Mouse (Mus musculus): ENCODE measurements at regions not wholly inside any gene's neighbourhood (a gene's known extent, or its start where the extent isn't known, plus 50 kb on each side); places are given as distances from the start of the nearest gene placed in this dataset.

- DNase-seq (ENCODE audit: low read depth), result no peak
Observed at GRCm38 (mm10) chr10:43748300-43748699, 153.2 kb downstream of the Qrsl1 start.

- no peak for DNase-seq (ENCODE audit: low read depth)
Observed at GRCm38 (mm10) chr10:43749496-43750110, 151.9 kb downstream of the Qrsl1 start.

DNA sequence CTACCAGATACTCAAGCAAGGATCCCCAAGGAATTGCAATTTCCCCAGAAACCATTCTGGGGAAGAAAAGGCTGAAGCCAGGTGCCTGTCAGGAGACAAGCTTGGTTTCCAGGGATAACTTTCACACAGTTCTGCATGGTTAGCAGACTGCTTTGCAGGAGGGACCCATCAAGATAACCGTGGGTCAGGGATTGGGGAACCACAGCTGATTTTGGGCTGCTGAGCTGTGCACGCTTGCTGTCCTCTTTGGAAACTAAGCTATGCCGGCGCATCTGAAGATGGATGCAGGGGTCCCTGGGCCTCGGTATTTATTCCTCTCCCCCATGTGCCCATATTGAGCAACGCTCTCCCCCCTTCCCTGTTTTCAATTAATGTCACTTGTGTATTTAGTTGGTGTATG, 151.1 kb downstream of the Qrsl1 start:
- no peak for DNase-seq (ENCODE audit: low read depth)

GRCm38 (mm10) chr10:43750854-43751253, 150.7 kb downstream of the Qrsl1 start:
- no peak for DNase-seq (ENCODE audit: low read depth)

DNA sequence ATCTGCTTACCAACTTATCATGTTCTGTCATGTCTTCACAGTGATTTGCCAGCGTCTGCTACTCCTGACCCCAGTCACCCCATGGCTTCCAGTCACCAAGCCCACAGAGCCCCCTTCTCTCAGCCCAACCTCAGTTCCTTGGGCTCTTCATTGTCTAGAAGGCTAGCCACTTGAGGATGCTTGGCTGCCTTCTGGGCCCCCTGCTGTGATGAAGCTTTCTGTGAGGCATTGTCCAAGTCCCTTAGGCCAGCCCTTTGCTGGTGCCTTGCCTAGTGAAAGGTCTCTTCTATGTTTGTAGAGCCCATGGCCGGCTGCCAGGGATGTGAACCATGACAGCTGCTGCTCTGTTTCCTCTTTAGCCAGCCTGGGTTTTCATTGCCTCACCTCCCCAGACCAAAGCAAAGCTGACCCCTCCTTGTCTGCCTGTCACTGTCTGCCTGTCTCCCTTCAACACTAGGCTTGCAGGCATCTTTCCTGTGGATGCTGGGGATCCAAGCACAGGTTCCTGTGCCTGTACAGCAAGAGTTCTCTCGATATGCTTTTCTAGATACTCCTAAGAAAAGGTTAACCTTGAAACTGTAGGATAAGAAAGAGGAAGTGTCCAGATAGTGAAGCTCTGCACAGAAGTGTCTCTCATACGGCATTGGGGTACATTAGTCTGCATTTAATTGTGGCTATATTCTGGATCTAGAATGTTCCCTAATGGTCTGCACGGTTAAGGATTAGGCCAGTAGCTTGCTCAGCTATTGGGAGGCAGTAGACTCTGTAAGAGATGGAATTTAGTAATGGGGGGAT, 149.5 kb downstream of the Qrsl1 start:
- DNase-seq (ENCODE audit: low read depth), result no peak

GRCm38 (mm10) chr10:43756881-43757565, 144.5 kb downstream of the Qrsl1 start:
- no peak for DNase-seq (ENCODE audit: low read depth)

GRCm38 (mm10) chr10:43758124-43759025, 143.2 kb downstream of the Qrsl1 start:
- no peak for DNase-seq (ENCODE audit: low read depth)

DNA sequence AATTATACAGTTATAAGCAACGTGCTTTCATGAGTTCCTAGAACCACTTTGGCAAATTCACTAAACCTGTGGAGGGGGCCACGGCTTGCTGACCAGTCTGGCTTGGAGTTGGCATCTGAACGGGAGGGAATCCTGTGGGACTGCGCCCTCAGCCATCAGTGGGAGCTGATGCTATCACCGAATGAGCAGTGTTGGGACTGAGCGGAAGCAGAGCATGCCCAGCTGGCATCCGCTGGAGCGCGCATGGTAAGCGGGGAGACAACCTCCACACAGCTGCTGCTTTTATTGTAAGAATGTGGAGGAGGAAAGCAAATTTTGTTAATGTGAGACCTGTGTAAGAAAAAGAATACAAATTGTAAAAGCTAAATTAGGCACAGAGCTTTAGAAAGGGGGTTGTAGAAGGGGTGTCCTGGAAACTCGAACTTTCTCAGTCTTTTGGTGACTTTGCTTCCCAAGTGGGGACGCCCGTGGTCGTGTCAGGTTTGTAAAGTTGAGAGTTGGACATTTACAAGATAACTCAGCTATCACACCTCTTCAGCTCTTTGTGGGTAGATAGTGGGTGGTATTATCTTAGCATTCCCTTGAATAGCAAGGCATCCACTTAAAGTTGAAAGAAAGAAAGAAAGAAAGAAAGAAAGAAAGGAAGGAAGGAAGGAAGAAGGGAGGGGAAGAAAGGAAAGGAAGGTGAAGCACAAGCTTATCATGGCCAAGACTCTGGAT, 142.2 kb downstream of the Qrsl1 start:
- DNase-seq (ENCODE audit: low read depth), result no peak

- DNase-seq (ENCODE audit: low read depth), result no peak
Observed at GRCm38 (mm10) chr10:43759906-43760281, 141.7 kb downstream of the Qrsl1 start.

DNA sequence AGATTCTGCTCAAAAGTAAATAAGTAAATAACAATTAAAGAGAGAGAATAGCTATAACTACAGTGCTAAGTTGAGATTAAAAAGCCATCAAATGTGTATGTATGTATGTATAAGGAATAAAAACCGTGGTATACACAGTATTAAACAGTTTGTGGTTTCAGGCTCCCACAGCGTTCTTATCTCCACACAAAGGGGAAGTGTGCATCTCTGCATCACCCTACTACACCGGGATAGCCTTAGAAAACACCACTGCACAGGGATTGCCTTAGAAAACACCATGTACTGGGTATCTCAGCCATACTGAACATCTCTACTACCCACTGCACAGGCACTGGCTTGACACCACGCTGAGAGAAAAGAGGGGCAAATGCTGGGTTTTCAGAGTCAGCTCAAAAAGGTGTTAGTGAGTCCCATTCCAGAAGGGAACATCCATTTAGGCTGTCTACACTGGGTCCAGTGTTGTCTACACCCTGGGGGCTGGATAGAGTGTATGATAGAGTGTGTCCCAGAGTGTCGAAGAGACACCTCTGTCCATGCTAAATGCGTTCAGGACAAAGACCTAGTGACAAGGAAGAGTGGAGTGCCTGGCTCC, 139.5 kb downstream of the Qrsl1 start:
- DNase-seq (ENCODE audit: low read depth), result no peak

- no peak for DNase-seq (ENCODE audit: low read depth)
Observed at GRCm38 (mm10) chr10:43764581-43764980, 137.0 kb downstream of the Qrsl1 start.

DNA sequence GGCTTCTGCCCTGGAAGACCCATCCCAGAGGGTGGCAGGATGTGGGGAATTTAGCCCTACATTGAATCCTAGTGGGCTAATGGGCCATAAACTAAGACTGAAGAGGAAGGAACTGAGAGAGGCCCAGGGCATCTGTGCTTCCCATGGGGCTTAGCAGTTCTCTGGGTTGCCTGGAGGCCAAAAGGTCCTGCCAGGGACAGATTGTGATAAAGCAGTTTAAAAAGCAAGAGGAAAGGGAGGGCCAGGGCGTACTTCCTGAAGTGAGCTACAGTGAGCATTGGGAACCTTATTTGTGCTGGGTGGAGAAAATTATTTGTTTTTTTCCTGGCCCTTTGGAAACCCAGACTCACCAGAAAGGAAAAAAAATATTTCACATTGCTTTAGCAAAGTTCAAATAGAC, 136.3 kb downstream of the Qrsl1 start:
- no peak for DNase-seq (ENCODE audit: low read depth)

DNA sequence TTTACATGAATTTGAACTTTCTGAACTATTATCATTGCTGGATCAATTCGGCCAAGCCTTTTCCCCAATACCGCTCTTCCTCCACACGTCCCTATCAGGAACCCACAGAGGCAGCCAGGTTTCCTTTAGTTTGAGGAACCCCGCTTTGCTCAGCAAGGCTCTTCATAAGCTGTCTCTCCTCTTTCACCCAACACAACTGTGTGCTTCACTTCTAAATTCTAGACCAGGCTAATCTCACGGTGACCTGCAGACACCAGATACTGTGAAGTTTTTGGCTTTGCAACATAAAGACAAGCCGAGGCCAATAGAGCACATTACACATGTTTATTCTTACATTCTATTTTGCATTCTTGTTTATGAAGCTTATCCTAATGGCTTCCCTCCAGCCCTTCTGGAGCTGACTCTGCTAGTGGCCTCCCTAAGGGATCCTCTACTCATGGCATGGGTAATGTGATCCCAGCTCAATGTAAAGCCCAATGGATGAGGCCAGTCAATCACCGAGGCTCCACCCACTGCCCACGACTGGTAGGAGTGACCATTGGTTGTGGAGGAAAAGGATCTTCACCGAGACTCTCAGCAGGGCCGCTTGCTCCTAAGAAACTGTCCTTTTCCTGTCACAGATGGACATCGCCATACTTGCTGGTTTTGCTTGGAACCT, 135.6 kb downstream of the Qrsl1 start:
- DNase-seq (ENCODE audit: low read depth), result no peak

GRCm38 (mm10) chr10:43767961-43768726, 133.4 kb downstream of the Qrsl1 start:
- no peak for DNase-seq (ENCODE audit: low read depth)

DNA sequence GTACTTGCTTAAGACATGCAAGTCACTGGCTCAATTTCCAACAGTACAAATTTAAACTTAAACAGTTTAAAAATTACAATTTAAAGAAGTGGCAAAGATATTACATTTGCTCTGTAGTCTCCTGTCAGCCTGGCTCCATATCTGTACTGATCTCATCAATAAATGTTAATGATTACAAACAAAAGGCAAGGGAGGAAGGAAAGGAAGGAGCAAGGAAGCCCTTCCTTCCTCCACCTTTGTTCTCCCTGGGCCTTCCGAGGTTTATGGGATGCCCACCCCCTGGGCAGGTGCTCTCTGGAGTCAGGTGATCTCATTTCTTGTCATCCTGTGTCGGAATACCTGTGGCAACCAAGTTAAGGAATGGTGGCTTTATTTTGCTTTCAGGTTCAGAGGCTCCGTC, 132.5 kb downstream of the Qrsl1 start:
- no peak for DNase-seq (ENCODE audit: low read depth)

DNA sequence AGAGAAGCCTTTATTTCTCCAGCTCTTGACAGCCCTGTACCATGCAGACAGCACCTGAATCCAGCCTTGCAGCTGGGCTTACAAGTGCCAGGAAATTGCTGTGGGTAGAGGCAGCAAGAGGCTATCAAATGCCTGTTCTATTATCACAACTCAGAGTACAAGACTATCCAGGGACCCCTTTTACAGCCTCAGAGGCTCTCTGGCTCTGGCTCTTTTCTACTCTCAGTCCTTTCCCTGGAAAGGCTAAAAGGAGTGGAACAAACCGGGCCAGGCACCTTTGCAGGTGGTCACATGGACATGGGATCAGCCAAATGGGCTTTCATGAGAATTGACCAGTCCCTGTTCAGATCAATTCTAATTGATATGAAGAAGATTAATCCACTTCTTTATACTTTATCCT, 125.7 kb downstream of the Qrsl1 start:
- no peak for DNase-seq (ENCODE audit: low read depth)

DNA sequence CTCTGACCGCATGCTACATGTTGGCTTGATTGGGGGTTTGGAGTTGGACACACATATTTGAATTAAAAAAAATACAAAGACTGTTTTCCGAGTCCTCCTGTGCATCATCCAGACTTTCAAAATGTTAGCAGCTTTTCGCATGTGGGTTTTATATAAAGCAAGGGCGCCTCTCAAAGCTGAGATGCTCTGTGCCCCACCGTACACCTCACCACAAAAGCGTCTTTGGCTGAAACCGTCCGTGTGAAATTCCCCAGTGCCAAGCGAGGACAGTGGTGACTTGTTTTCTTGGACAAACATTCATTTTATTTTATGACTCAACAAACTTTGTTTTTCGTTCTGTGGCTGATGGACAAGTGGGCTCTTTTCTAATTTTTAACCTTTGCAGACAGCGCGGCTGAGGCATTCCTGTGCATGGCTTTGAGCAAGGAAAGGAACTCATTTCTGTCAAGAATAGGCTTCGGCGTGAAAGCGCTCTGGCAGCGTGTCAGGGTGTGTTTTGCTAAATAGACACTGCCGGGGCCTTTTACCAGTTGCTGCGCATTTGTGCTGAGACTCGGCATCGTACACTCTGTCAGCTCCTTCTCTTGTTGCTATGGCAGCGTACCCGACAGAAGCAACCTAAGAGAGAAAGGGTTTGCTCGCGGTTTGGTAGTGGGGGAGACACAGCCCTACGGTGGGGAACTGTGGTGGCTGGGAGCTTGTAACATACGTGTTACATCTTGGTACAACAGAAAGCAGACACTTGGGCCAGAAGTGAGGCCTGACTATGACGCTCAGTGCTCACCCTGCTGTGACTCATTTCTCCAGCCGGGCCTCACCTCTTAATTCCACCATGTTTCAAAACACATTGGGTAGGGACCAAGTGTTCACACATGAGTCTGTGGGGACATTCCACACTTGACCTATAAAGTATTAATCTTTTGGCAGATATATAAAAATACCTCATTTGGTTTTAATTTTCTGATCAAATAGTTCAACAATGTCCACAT, 123.6 kb downstream of the Qrsl1 start:
- no peak for DNase-seq (ENCODE audit: low read depth)

- DNase-seq (ENCODE audit: low read depth), result no peak
Observed at GRCm38 (mm10) chr10:43780571-43780970, 121.0 kb downstream of the Qrsl1 start.

DNA sequence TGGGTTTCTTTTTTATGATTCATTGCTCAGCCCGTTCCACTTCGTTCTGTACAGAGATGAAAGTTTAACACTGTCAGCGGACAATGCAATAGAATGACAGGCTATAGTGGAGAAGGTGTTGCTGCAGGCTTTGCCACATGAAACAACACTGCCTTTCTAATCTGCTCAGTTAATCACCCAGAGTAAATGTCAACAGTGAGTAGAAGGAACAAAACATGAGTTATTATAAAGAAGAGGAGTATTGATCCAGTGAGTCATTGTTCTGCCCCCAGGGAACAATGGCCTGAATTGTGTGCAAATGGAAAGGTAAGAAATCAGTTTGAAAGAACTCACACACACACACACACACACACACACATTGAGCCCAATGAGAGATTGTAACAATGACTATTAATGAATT, 118.2 kb downstream of the Qrsl1 start:
- no peak for DNase-seq (ENCODE audit: low read depth)

Data from induced T-regulatory cell, adult 2 months (primary cell).